Comparison of ENCODE assay signal across 19 mouse cellular contexts in the genomic region with DNA sequence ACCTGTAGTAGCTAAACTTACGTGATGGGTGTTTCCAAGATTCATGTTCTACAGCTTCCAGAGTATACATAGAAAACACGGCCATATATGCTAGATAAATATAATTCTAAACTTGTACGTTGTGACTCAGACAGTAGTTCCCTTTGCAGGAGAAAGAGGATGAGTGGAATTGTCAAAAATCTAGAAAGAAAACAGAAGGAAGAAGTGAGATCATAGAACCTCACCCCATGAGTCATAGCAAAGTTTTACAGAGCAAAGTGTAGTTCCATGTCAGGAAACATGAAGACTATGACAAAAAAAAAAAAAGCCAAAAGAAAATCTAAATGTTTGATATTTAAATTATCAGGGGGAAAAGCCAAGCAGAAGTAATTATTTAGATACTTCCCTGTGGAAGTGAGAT.
"Had no signal": no experiment of that assay in that cellular context is flagged by ENCODE, and none has a peak within 500 bp of the region (broad histone marks: within the 10 kb centered on the region; RNA-seq: fewer than 3 reads in every experiment).

No protein-coding gene starts in this region.

- DNase-seq: lung, adult 18-20 months; lung, embryonic 14.5 days; lung, postnatal 10 days; lung, postnatal 4 days; retina, postnatal 1 day; right cerebral cortex, adult 18-20 months; right cerebral cortex, postnatal 25 days; right cerebral cortex, postnatal 4 days; spleen, adult 18-20 months; thymus, adult 18-20 months; thymus, postnatal 14 days; thymus, postnatal 4 days had no signal

- H3K27me3 ChIP-seq: megakaryocyte, embryonic 14.5 days; midbrain, embryonic 13.5 days; midbrain, embryonic 15.5 days; neural tube, embryonic 13.5 days; neural tube, embryonic 15.5 days had no signal

- H3K9ac ChIP-seq: lung, embryonic 14.5 days; midbrain, embryonic 13.5 days; midbrain, embryonic 15.5 days; neural tube, embryonic 13.5 days; neural tube, embryonic 15.5 days had no signal

- ATAC-seq: midbrain, embryonic 13.5 days; midbrain, embryonic 15.5 days had no signal

- H3K4me3 ChIP-seq: megakaryocyte, embryonic 14.5 days; midbrain, embryonic 13.5 days; midbrain, embryonic 15.5 days; myocyte; neural tube, embryonic 13.5 days; neural tube, embryonic 15.5 days had no signal

- H3K4me2 ChIP-seq: lung, embryonic 14.5 days; midbrain, embryonic 11.5 days; midbrain, embryonic 13.5 days; midbrain, embryonic 15.5 days; neural tube, embryonic 13.5 days; neural tube, embryonic 15.5 days had no signal

- H3K9me3 ChIP-seq: megakaryocyte, embryonic 14.5 days; midbrain, embryonic 13.5 days; midbrain, embryonic 15.5 days; neural tube, embryonic 13.5 days; neural tube, embryonic 15.5 days had no signal

- H3K4me1 ChIP-seq: midbrain, embryonic 15.5 days; neural tube, embryonic 13.5 days; neural tube, embryonic 15.5 days had no signal

- H3K36me3 ChIP-seq: midbrain, embryonic 13.5 days; midbrain, embryonic 15.5 days; neural tube, embryonic 13.5 days; neural tube, embryonic 15.5 days had no signal

- H3K27ac ChIP-seq: midbrain, embryonic 13.5 days; midbrain, embryonic 15.5 days; neural tube, embryonic 13.5 days; neural tube, embryonic 15.5 days had no signal
